In genomic region chr1:85838056-85838455, GRCm38 (mm10) we compare ENCODE assay signal across 10 mouse cellular contexts. TPM values are rescaled to one million over a fixed set of nuclear protein-coding genes. Genes with fewer than 3 reads are reported as not detected.
A peak's percentile ranks its signal among the peaks of the same experiment; 100 is the strongest.
DNase-seq lines count a peak whose midpoint lies in the region; ATAC-seq and TF ChIP-seq lines count a peak whose summit lies in the region.
"Had no signal": no experiment of that assay in that cellular context is flagged by ENCODE, and none has a peak within 500 bp of the region (broad histone marks: within the 10 kb centered on the region; RNA-seq: fewer than 3 reads in every experiment).

No protein-coding gene starts in this region.

- H3K4me1 ChIP-seq in heart, embryonic 14.5 days (ENCODE audit: control insufficient read depth in 2 of 2, insufficient read depth in 2 of 2, low read length in 2 of 2): peaks cover 5 to 26% of the 10 kb centered on the region in 2 experiments
- H3K4me1 ChIP-seq in G1E (ENCODE audit: insufficient read depth, low read depth, low read length): peaks cover 34% of the 10 kb centered on the region
- peaks cover 6% of the 10 kb centered on the region; the same call in 1 of the 2 replicates for H3K4me1 ChIP-seq in intestine, embryonic 16.5 days (ENCODE audit: control insufficient read depth, insufficient read depth, low read length)
- H3K4me1 ChIP-seq in limb, embryonic 10.5 days: no peaks in the 10 kb centered on the region

- H3K4me2 ChIP-seq in heart, embryonic 14.5 days (ENCODE audit: low read length): no peak overlapping the region
- H3K4me2 ChIP-seq in intestine, embryonic 16.5 days (ENCODE audit: low read depth, low read length): no peak overlapping the region
- H3K4me2 ChIP-seq in myocyte (ENCODE audit: low read depth): peak overlapping the region; percentile 16

- intact Hi-C loops in heart, postnatal 25 days (cut with DNase I): no loop called here

- no peak for DNase-seq in heart, postnatal 25 days (ENCODE audit: low spot score)
- DNase-seq in G1E (ENCODE audit: low spot score): no peak
- no peak for DNase-seq in right cerebral cortex, postnatal 10 days (ENCODE audit: low spot score in 2 of 2)
- no peak for DNase-seq in limb, embryonic 10.5 days (ENCODE audit: low spot score)
- no peak for DNase-seq in kidney, postnatal 25 days
- DNase-seq: kidney, adult 11 months; thymus, postnatal 14 days had no signal

- H3ac ChIP-seq in myocyte (ENCODE audit: control insufficient read depth, insufficient read length): no peak overlapping the region

- 31% methylated on average over 4 of the region's 4 CpGs for WGBS in heart, embryonic 14.5 days
- 28% methylated on average over 4 of the region's 4 CpGs for WGBS in intestine, embryonic 16.5 days
- 81% methylated on average over 4 of the region's 4 CpGs for WGBS in limb, embryonic 10.5 days

- peak overlapping the region; percentile 17 to 42; a peak in 2 of 4 replicates for H3K27ac ChIP-seq in heart, embryonic 14.5 days (replicated peaks in 1 of 2; ENCODE audit: control insufficient read depth in 1 of 2, insufficient read depth in 1 of 2, low read depth in 2 of 2, low read length in 2 of 2)
- no peak overlapping the region for H3K27ac ChIP-seq in intestine, embryonic 16.5 days (ENCODE audit: low read length)
- H3K27ac ChIP-seq in limb, embryonic 10.5 days: no peak overlapping the region

- H3K79me2 ChIP-seq in myocyte (ENCODE audit: control insufficient read depth, insufficient read depth): peaks cover 26% of the 10 kb centered on the region

- peaks cover 27% of the 10 kb centered on the region for H3K36me3 ChIP-seq in heart, embryonic 14.5 days (ENCODE audit: control insufficient read depth, insufficient read depth, low read length)
- H3K36me3 ChIP-seq in G1E (replicated peaks) (peaks cover 86% of the 10 kb centered on the region), myocyte (ENCODE audit: control insufficient read depth, insufficient read depth) (peaks cover 10% of the 10 kb centered on the region)
- peaks cover 6% of the 10 kb centered on the region for H3K36me3 ChIP-seq in intestine, embryonic 16.5 days (ENCODE audit: control insufficient read depth, insufficient read depth, low read length)
- H3K36me3 ChIP-seq in limb, embryonic 10.5 days: peaks cover 64% of the 10 kb centered on the region

- H3K27me3 ChIP-seq in heart, embryonic 14.5 days (ENCODE audit: control insufficient read depth, insufficient read depth, low read length): no peaks in the 10 kb centered on the region
- H3K27me3 ChIP-seq in G1E (ENCODE audit: insufficient read depth, low read length) (no peaks in the 10 kb centered on the region), myocyte (ENCODE audit: control insufficient read depth, insufficient read depth, insufficient read length) (no peaks in the 10 kb centered on the region)
- no peaks in the 10 kb centered on the region for H3K27me3 ChIP-seq in intestine, embryonic 16.5 days (replicated peaks; ENCODE audit: control insufficient read depth, insufficient read depth, low read length)
- H3K27me3 ChIP-seq in limb, embryonic 10.5 days (ENCODE audit: low read depth, poor library complexity, severe bottlenecking): no peaks in the 10 kb centered on the region

- no peak for ATAC-seq in heart, embryonic 14.5 days (ENCODE audit: insufficient number of reproducible peaks, insufficient read depth, low FRiP score, low read depth)
- ATAC-seq in G1E (ENCODE audit: extremely low read depth, insufficient number of reproducible peaks, low FRiP score, poor library complexity, severe bottlenecking): peak; percentile 81
- peak; percentile 76 for ATAC-seq in intestine, embryonic 16.5 days

- H3K4me3 ChIP-seq in heart, embryonic 14.5 days (ENCODE audit: control insufficient read depth in 1 of 2, insufficient read depth in 1 of 2, low read depth in 1 of 2, low read length in 2 of 2): no peak overlapping the region
- H3K4me3 ChIP-seq in G1E (ENCODE audit: low read depth, low read length) (no peak overlapping the region), myocyte (no peak overlapping the region)
- H3K4me3 ChIP-seq in intestine, embryonic 16.5 days (ENCODE audit: low read length): no peak overlapping the region
- no peak overlapping the region for H3K4me3 ChIP-seq in limb, embryonic 10.5 days

- no peaks in the 10 kb centered on the region for H3K9me3 ChIP-seq in heart, embryonic 14.5 days (ENCODE audit: control insufficient read depth, low read length)
- no peaks in the 10 kb centered on the region for H3K9me3 ChIP-seq in G1E (replicated peaks)
- no peaks in the 10 kb centered on the region for H3K9me3 ChIP-seq in intestine, embryonic 16.5 days (ENCODE audit: control insufficient read depth, low read length)
- H3K9me3 ChIP-seq in limb, embryonic 10.5 days (replicated peaks): no peaks in the 10 kb centered on the region

- no peak overlapping the region for H3K9ac ChIP-seq in heart, embryonic 14.5 days (ENCODE audit: low read length)
- H3K9ac ChIP-seq in intestine, embryonic 16.5 days (ENCODE audit: low read depth, low read length): no peak overlapping the region

- no peak for TF ChIP-seq POLR2A in myocyte (IDR thresholded peaks at IDR 0.05; ENCODE audit: insufficient read length, low read depth)

- TF ChIP-seq CTCF in G1E (IDR thresholded peaks at IDR 0.05; ENCODE audit: low read depth, low read length): no peak

TF ChIP-seq in myocyte, 11 proteins besides CTCF, POLR2A, EP300 and RAD21:
- TF ChIP-seq CEBPB (IDR thresholded peaks at IDR 0.05; ENCODE audit: insufficient read depth, poor library complexity, severe bottlenecking) (no peak), SRF (IDR thresholded peaks at IDR 0.05; ENCODE audit: control insufficient read depth, insufficient read length, low read depth) (no peak), USF1 (IDR thresholded peaks at IDR 0.05; ENCODE audit: low read depth) (peak; percentile 36)

RNA-seq across cellular contexts. Expression of gene Cab39, which starts 44.8 kb away (rescaled TPM):
- 39.7 and 41.4 TPM in 2 replicates for polyA plus RNA-seq in heart, embryonic 14.5 days (2014; fragmentation: Nextera tagmentation; extraction: Ambion mirVana)
- total RNA-seq in heart, postnatal 25 days (2021): 100 to 1,000 TPM; 107 to 112 TPM
- 147 and 159 TPM in 2 replicates for total RNA-seq in G1E (2014; fragmentation: Nextera tagmentation)
- total RNA-seq in G1E (2017): 208 and 231 TPM in 2 replicates
- polyA plus RNA-seq in G1E (2012): 41.8 and 51.3 TPM in 2 replicates
- polyA plus RNA-seq in intestine, embryonic 16.5 days (2015; fragmentation: Nextera tagmentation; extraction: Ambion mirVana): 14.4 and 22.9 TPM in 2 replicates
- polyA plus RNA-seq in myocyte (2012; fragmentation: generic; extraction: Trizol): 29.0 TPM
- 28.1 and 33.5 TPM in 2 replicates for polyA plus RNA-seq in limb, embryonic 10.5 days (2016; fragmentation: Nextera tagmentation; extraction: Ambion mirVana)

RNA-seq across cellular contexts. Expression of gene Itm2c, which starts 56.0 kb away (rescaled TPM):
- polyA plus RNA-seq in heart, embryonic 14.5 days (2014; fragmentation: Nextera tagmentation; extraction: Ambion mirVana): 129 and 189 TPM in 2 replicates
- 10 to 100 TPM; 62.4 to 66.2 TPM for total RNA-seq in heart, postnatal 25 days (2021)
- total RNA-seq in G1E (2014; fragmentation: Nextera tagmentation) (51.8 and 67.5 TPM in 2 replicates), G1E (2017) (149 and 176 TPM in 2 replicates)
- polyA plus RNA-seq in G1E (2012) (67.9 and 69.9 TPM in 2 replicates), myocyte (2012; fragmentation: generic; extraction: Trizol) (86.6 TPM)
- 129 and 141 TPM in 2 replicates for polyA plus RNA-seq in intestine, embryonic 16.5 days (2015; fragmentation: Nextera tagmentation; extraction: Ambion mirVana)
- 170 and 188 TPM in 2 replicates for polyA plus RNA-seq in limb, embryonic 10.5 days (2016; fragmentation: Nextera tagmentation; extraction: Ambion mirVana)

RNA-seq across cellular contexts. Expression of gene A630001G21Rik, which starts 59.6 kb away (rescaled TPM):
- 1.2 and 1.4 TPM in 2 replicates for polyA plus RNA-seq in heart, embryonic 14.5 days (2014; fragmentation: Nextera tagmentation; extraction: Ambion mirVana)
- total RNA-seq in heart, postnatal 25 days (2021): under 1 TPM; 0.21 to 0.31 TPM
- total RNA-seq in G1E (2014; fragmentation: Nextera tagmentation): not detected in 2 replicates
- 0.16 and 0.46 TPM in 2 replicates for total RNA-seq in G1E (2017)
- not detected in 2 replicates for polyA plus RNA-seq in G1E (2012)
- 0.56 and 1.3 TPM in 2 replicates for polyA plus RNA-seq in intestine, embryonic 16.5 days (2015; fragmentation: Nextera tagmentation; extraction: Ambion mirVana)
- polyA plus RNA-seq in myocyte (2012; fragmentation: generic; extraction: Trizol): 0.02 TPM
- 0.48 and 0.74 TPM in 2 replicates for polyA plus RNA-seq in limb, embryonic 10.5 days (2016; fragmentation: Nextera tagmentation; extraction: Ambion mirVana)

Comparison
In these comparisons a context has a peak if more than half of its experiments do, and no peak if none do; other contexts are left out.
1. H3K27ac ChIP-seq: peak in heart, embryonic 14.5 days (2 of 2); none in intestine, embryonic 16.5 days (single experiment) and limb, embryonic 10.5 days (single experiment).